ENCODE assay signal across 19 mouse cellular contexts in the genomic region with DNA sequence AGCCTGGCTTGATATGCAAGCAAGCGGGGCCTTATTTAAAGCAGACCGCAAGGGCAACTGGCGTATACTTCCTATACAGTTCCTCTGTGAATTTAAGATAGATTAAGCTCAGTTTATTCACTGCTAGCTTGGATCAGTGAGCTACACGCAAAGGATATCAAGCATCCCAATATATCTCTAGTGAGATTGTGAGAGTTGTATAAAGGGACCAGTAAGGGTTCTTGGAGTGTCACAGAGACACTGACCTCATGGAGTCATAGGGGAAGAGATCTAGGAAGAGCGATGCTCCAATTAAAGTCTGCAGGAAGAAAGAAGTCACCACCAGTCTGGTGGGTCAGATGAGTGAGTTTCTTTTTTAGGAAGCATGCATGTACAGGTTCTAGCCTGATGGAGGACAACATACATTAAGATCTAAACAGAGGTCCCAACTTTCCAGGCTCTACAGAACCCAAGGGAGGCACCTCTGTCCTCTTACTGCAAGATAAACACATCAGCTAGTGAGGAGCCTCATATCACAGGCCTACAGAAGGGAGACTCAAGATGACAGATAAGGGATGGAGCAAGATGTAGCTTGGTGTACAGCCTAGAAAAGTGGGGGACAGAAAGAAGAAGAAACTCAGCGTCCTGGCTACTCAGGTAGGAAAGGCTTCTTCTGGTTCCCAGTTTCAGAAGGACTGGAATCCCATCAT.
DNase-seq lines count a peak whose midpoint lies in the region; ATAC-seq and TF ChIP-seq lines count a peak whose summit lies in the region.
"Had no signal": no experiment of that assay in that cellular context is flagged by ENCODE, and none has a peak within 500 bp of the region (broad histone marks: within the 10 kb centered on the region; RNA-seq: fewer than 3 reads in every experiment).

No protein-coding gene starts in this region.

- H3K4me2 ChIP-seq in stomach, embryonic 14.5 days (replicated peaks; ENCODE audit: low read depth, low read length): no peak overlapping the region
- H3K4me2 ChIP-seq in stomach, postnatal 0 days (replicated peaks; ENCODE audit: low read depth): no peak overlapping the region
- peak overlapping the region; percentile 48 for H3K4me2 ChIP-seq in liver, embryonic 16.5 days (ENCODE audit: low read depth, low read length)
- H3K4me2 ChIP-seq: embryonic facial prominence, embryonic 13.5 days; heart, embryonic 15.5 days; limb, embryonic 13.5 days; neural tube, embryonic 13.5 days had no signal

- H3K9ac ChIP-seq in stomach, embryonic 14.5 days (replicated peaks; ENCODE audit: low read depth, low read length): no peak overlapping the region
- H3K9ac ChIP-seq in stomach, postnatal 0 days (ENCODE audit: low read length): no peak overlapping the region
- peak overlapping the region; percentile 61 for H3K9ac ChIP-seq in liver, embryonic 16.5 days (ENCODE audit: low read depth, low read length)
- H3K9ac ChIP-seq: embryonic facial prominence, embryonic 13.5 days; heart, embryonic 15.5 days; limb, embryonic 13.5 days; neural tube, embryonic 13.5 days had no signal

- no peak overlapping the region for H3K27ac ChIP-seq in stomach, embryonic 14.5 days (ENCODE audit: low read length)
- H3K27ac ChIP-seq in stomach, postnatal 0 days (replicated peaks): no peak overlapping the region
- peak overlapping the region; percentile 84 for H3K27ac ChIP-seq in liver, embryonic 16.5 days (ENCODE audit: low read length)
- H3K27ac ChIP-seq: embryonic facial prominence, embryonic 13.5 days; heart, embryonic 15.5 days; limb, embryonic 13.5 days; neural tube, embryonic 13.5 days had no signal

- peak; percentile 77; the same call in 1 of the 2 replicates for ATAC-seq in stomach, embryonic 14.5 days (ENCODE audit: insufficient number of reproducible peaks, insufficient read depth, low FRiP score, low read depth)
- no peak for ATAC-seq in stomach, postnatal 0 days (ENCODE audit: low FRiP score, low TSS enrichment)
- peak; percentile 88 for ATAC-seq in erythroblast, adult 5-6 weeks (replicated peaks; ENCODE audit: low FRiP score, poor library complexity, severe bottlenecking)
- ATAC-seq in liver, embryonic 16.5 days (ENCODE audit: low read depth): peak; percentile 99
- ATAC-seq: forebrain, embryonic 16.5 days had no signal

- WGBS in stomach, embryonic 14.5 days: 96% methylated on average over 6 of the region's 6 CpGs
- 92% methylated on average over 6 of the region's 6 CpGs for WGBS in stomach, postnatal 0 days
- WGBS in liver, embryonic 16.5 days (ENCODE audit: insufficient replicate concordance): 54% methylated on average over 6 of the region's 6 CpGs

- no peak overlapping the region for H3K4me3 ChIP-seq in stomach, embryonic 14.5 days (ENCODE audit: low read depth, low read length)
- H3K4me3 ChIP-seq in stomach, postnatal 0 days (ENCODE audit: low read depth, low read length): no peak overlapping the region
- peak overlapping the region; percentile 55 for H3K4me3 ChIP-seq in liver, embryonic 16.5 days (ENCODE audit: low read depth, low read length)
- H3K4me3 ChIP-seq: embryonic facial prominence, embryonic 13.5 days; heart, embryonic 15.5 days; limb, embryonic 13.5 days; neural tube, embryonic 13.5 days had no signal

- DNase-seq in stomach, postnatal 0 days (ENCODE audit: low spot score): no peak
- no peak for DNase-seq in frontal cortex, postnatal 14 days (ENCODE audit: low spot score in 2 of 2)
- DNase-seq in ovary, adult 18-20 months (ENCODE audit: low spot score): no peak
- DNase-seq in T-cell, adult 2 months (ENCODE audit: low spot score): no peak
- DNase-seq: adrenal gland, adult 2 months; cerebellum, postnatal 25 days; gastrocnemius, postnatal 10 days; kidney, adult 11 months; kidney, postnatal 4 days; lung, postnatal 36 days; retina, postnatal 1 day had no signal

- no peaks in the 10 kb centered on the region for H3K27me3 ChIP-seq in stomach, embryonic 14.5 days (ENCODE audit: control insufficient read depth, insufficient read depth, low read length)
- no peaks in the 10 kb centered on the region for H3K27me3 ChIP-seq in stomach, postnatal 0 days (ENCODE audit: control insufficient read depth, insufficient read depth, low read length)
- no peaks in the 10 kb centered on the region for H3K27me3 ChIP-seq in liver, embryonic 16.5 days (ENCODE audit: control insufficient read depth, insufficient read depth, low read depth, low read length)
- H3K27me3 ChIP-seq: embryonic facial prominence, embryonic 13.5 days; heart, embryonic 15.5 days; limb, embryonic 13.5 days; neural tube, embryonic 13.5 days had no signal

- TF ChIP-seq CTCF in stomach, postnatal 0 days (IDR thresholded peaks at IDR 0.05; ENCODE audit: low read depth): no peak

- TF ChIP-seq EP300 in stomach, postnatal 0 days (optimal IDR thresholded peaks at IDR 0.05): no peak

- H3K4me1 ChIP-seq in stomach, embryonic 14.5 days (ENCODE audit: control insufficient read depth, insufficient read depth, low read length): no peaks in the 10 kb centered on the region
- H3K4me1 ChIP-seq in stomach, postnatal 0 days (replicated peaks; ENCODE audit: control insufficient read depth, insufficient read depth): peaks cover 4% of the 10 kb centered on the region; the same call in 1 of the 2 replicates
- H3K4me1 ChIP-seq in liver, embryonic 16.5 days (ENCODE audit: control insufficient read depth, low read depth, low read length): peaks cover 45% of the 10 kb centered on the region

- H3K36me3 ChIP-seq in stomach, embryonic 14.5 days (ENCODE audit: control insufficient read depth, insufficient read depth, low read length): no peaks in the 10 kb centered on the region
- no peaks in the 10 kb centered on the region for H3K36me3 ChIP-seq in stomach, postnatal 0 days (ENCODE audit: control insufficient read depth, insufficient read depth, low read length)
- no peaks in the 10 kb centered on the region for H3K36me3 ChIP-seq in liver, embryonic 16.5 days (ENCODE audit: control insufficient read depth, insufficient read depth)
- H3K36me3 ChIP-seq: heart, embryonic 15.5 days had no signal

- no peaks in the 10 kb centered on the region for H3K9me3 ChIP-seq in stomach, embryonic 14.5 days (ENCODE audit: control insufficient read depth, low read depth, low read length)
- no peaks in the 10 kb centered on the region for H3K9me3 ChIP-seq in stomach, postnatal 0 days (ENCODE audit: control insufficient read depth, low read length)
- no peaks in the 10 kb centered on the region for H3K9me3 ChIP-seq in liver, embryonic 16.5 days (replicated peaks; ENCODE audit: control insufficient read depth, low read length)
- H3K9me3 ChIP-seq: heart, embryonic 15.5 days had no signal
